Mouse (Mus musculus) layer of hippocampus, postnatal 14 days (tissue): ENCODE data around the gene Lbhd1. TPM values are rescaled to one million over a fixed set of nuclear protein-coding genes. Genes with fewer than 3 reads are reported as not detected.
A peak's percentile ranks its signal among the peaks of the same experiment; 100 is the strongest.
"Not testable (repeated sequence)": the region's sequence is repeated elsewhere in the genome, so short reads cannot be mapped to it uniquely, and the experiment has no call there.

ENCODE experiments used
- DNase-seq, 2 experiments: peaks; one replicate each; pipeline ENCODE4 v3.0.0; 2021 to 2022; ENCODE audit warnings: low spot score in 2 of 2, mixed read lengths in 1 of 2
- long read RNA-seq, 2 experiments: library from polyadenylated mRNA; stranded (forward); transcript quantifications; one replicate each; pipeline ENCODE4 v2.0.0; 2021
- total RNA-seq, 2 experiments: library from RNA; stranded (reverse); gene quantifications; 2 replicates each; pipeline ENCODE4 v1.2.3; 2021

Gene Lbhd1
- 1 to 10 TPM; 5.4 to 7.0 TPM for total RNA-seq
- long read RNA-seq, experiment 1, partial matches to known transcripts, result 0 of 1 reads
- long read RNA-seq, experiment 1, other reads (novel, unspliced or antisense), result 1 of 1 reads
- long read RNA-seq, experiment 2, result 0 reads

- no peak for DNase-seq
Measured at GRCm38 (mm10) chr19:8883616-8884015, at the start of gene Lbhd1, which contains the start of gene Gm49403. TSS of gene Lbhd1 (plus strand) at chr19:8883732. TSS of gene Gm49403 (plus strand) at chr19:8883930.

GRCm38 (mm10) chr19:8836327-8836726 is 47.2 kb upstream of the Lbhd1 start:
- not testable (repeated sequence) for DNase-seq

- peak; percentile 92 for DNase-seq
Measured at GRCm38 (mm10) chr19:8837251-8837791, 46.2 kb upstream of the Lbhd1 start, which contains the start of gene Bscl2. TSS of gene Bscl2 (plus strand) at chr19:8837467.

GRCm38 (mm10) chr19:8838041-8838730 is 45.3 kb upstream of the Lbhd1 start:
- DNase-seq, result peak in 1 of 2 experiments; percentile 64

- peak; percentile 76 to 81 for DNase-seq
Measured at GRCm38 (mm10) chr19:8839103-8839907, 44.2 kb upstream of the Lbhd1 start, which contains the start of gene Gng3. TSS of gene Gng3 (minus strand) at chr19:8839194.

GRCm38 (mm10) chr19:8839908-8840791 is 43.4 kb upstream of the Lbhd1 start:
- peak; percentile 63 to 76 for DNase-seq

GRCm38 (mm10) chr19:8841012-8841411 is 42.5 kb upstream of the Lbhd1 start:
- no peak for DNase-seq

- no peak for DNase-seq
Measured at GRCm38 (mm10) chr19:8842961-8843360, 40.6 kb upstream of the Lbhd1 start.

GRCm38 (mm10) chr19:8844371-8845129 is 39.0 kb upstream of the Lbhd1 start:
- peak; percentile 70 to 83 for DNase-seq

GRCm38 (mm10) chr19:8848356-8848755 is 35.2 kb upstream of the Lbhd1 start:
- DNase-seq, result no peak

GRCm38 (mm10) chr19:8850402-8850901 is 33.1 kb upstream of the Lbhd1 start, which contains the start of gene Lrrn4cl:
TSS of gene Lrrn4cl (plus strand) at chr19:8850768.
- DNase-seq, result no peak

GRCm38 (mm10) chr19:8851639-8852038 is 31.9 kb upstream of the Lbhd1 start:
- DNase-seq, result no peak

- DNase-seq, result no peak
Measured at GRCm38 (mm10) chr19:8852236-8852928, 31.1 kb upstream of the Lbhd1 start.

- DNase-seq, result no peak
Measured at GRCm38 (mm10) chr19:8853117-8853516, 30.4 kb upstream of the Lbhd1 start.

GRCm38 (mm10) chr19:8857689-8858088 is 25.8 kb upstream of the Lbhd1 start:
- no peak for DNase-seq

- DNase-seq, result no peak
Measured at GRCm38 (mm10) chr19:8859018-8859417, 24.5 kb upstream of the Lbhd1 start.

GRCm38 (mm10) chr19:8864265-8864664 is 19.3 kb upstream of the Lbhd1 start:
- no peak for DNase-seq

- DNase-seq, result not testable (repeated sequence)
Measured at GRCm38 (mm10) chr19:8870381-8870780, 13.2 kb upstream of the Lbhd1 start.

- DNase-seq, result no peak
Measured at GRCm38 (mm10) chr19:8870838-8871237, 12.7 kb upstream of the Lbhd1 start.
